Mouse (Mus musculus) heart, embryonic 16.5 days (tissue): ENCODE data around the gene Slc11a1. TPM values are rescaled to one million over a fixed set of nuclear protein-coding genes. Genes with fewer than 3 reads are reported as not detected.
"Not testable (repeated sequence)": the region's sequence is repeated elsewhere in the genome, so short reads cannot be mapped to it uniquely, and the experiment has no call there.

ENCODE experiments used
- ATAC-seq: fragments of 200-750 bp; cut with Nextera tagmentation; replicated peaks from 2 replicates; pipeline ENCODE4 v1.8.0; 2017; ENCODE audit warnings: moderate number of reproducible peaks; ENCODE audit not compliant: insufficient read depth, low FRiP score; ENCODE audit errors: extremely low read depth
- H3K27ac ChIP-seq: fragments of 300-500 bp; sonication (generic); 2 replicates; pipeline ENCODE4 v1.5.1; 2014; ENCODE audit warnings: mild to moderate bottlenecking, low read length, control low read depth, moderate library complexity
- H3K27me3 ChIP-seq: fragments of 300-500 bp; sonication (generic); 2 replicates; pipeline ENCODE4 v1.6.1; 2014; ENCODE audit warnings: low read length, mixed read lengths; ENCODE audit not compliant: control insufficient read depth, insufficient read depth
- H3K36me3 ChIP-seq: fragments of 300-500 bp; sonication (generic); 2 replicates; pipeline ENCODE4 v1.6.1; 2014; ENCODE audit not compliant: control insufficient read depth, insufficient read depth
- H3K4me1 ChIP-seq: fragments of 300-500 bp; sonication (generic); 2 replicates; pipeline ENCODE4 v1.6.1; 2014; ENCODE audit warnings: low read length, mixed read lengths; ENCODE audit not compliant: control insufficient read depth, insufficient read depth
- H3K4me2 ChIP-seq: fragments of 300-500 bp; sonication (generic); 2 replicates; pipeline ENCODE4 v1.6.1; 2014; ENCODE audit warnings: low read depth, mild to moderate bottlenecking, control low read depth, low read length
- H3K4me3 ChIP-seq: fragments of 300-500 bp; sonication (generic); 2 replicates; pipeline ENCODE4 v1.5.1; 2014; ENCODE audit warnings: mild to moderate bottlenecking, control low read depth, low read length
- H3K9ac ChIP-seq: fragments of 300-500 bp; sonication (generic); 2 replicates; pipeline ENCODE4 v1.6.1; 2014; ENCODE audit warnings: low read length, control low read depth
- H3K9me3 ChIP-seq: fragments of 300-500 bp; sonication (generic); replicated peaks from 2 replicates; pipeline ENCODE4 v1.6.1; 2016; ENCODE audit warnings: low read length; ENCODE audit not compliant: control insufficient read depth
- WGBS: fragments of 180-500 bp; shearing (Covaris S2); extraction: QIAGEN DNeasy Blood & Tissue Kit; methylation state at CpG from one replicate; pipeline ENCODE4 v1.1.7; 2014; 5-methylcytosine and 5-hydroxymethylcytosine counted together
- polyA plus RNA-seq: library from polyadenylated mRNA; unstranded; fragments of >200 nt; fragmentation: Nextera tagmentation; extraction: Ambion mirVana; gene quantifications from 2 replicates; pipeline ENCODE4 v1.2.1, GENCODE M21; 2015

Slc11a1 gene
- polyA plus RNA-seq: 3.4 and 4.3 TPM in 2 replicates

- 68% methylated on average over 8 of the region's 8 CpGs for WGBS
- Histone ChIP-seq H3K4me3 (no peak within 1 kb of the TSS), H3K9ac (peak within 1 kb of the TSS; percentile 29; the same call in 1 of the 2 replicates), H3K4me1 (peaks cover 7% of the 10 kb centered on the region), H3K36me3 (no peaks in the 10 kb centered on the region), H3K9me3 (no peaks in the 10 kb centered on the region), H3K4me2 (no peak within 1 kb of the TSS), H3K27ac (no peak within 1 kb of the TSS), H3K27me3 (no peaks in the 10 kb centered on the region)
- no peak for ATAC-seq
Observed at GRCm38 (mm10) chr1:74374980-74375379, at the start of gene Slc11a1. Gene Slc11a1, plus strand, starts transcription at chr1:74375195.

- not testable (repeated sequence) for H3K9ac ChIP-seq, H3K27me3 ChIP-seq, H3K27ac ChIP-seq, H3K4me2 ChIP-seq, H3K9me3 ChIP-seq, H3K36me3 ChIP-seq, ATAC-seq, H3K4me3 ChIP-seq
- H3K4me1 ChIP-seq: peaks cover 30% of the 10 kb centered on the region
- 83% methylated on average over 2 of the region's 2 CpGs for WGBS
Observed at GRCm38 (mm10) chr1:74326916-74327315, 48.1 kb upstream of the Slc11a1 start.

DNA sequence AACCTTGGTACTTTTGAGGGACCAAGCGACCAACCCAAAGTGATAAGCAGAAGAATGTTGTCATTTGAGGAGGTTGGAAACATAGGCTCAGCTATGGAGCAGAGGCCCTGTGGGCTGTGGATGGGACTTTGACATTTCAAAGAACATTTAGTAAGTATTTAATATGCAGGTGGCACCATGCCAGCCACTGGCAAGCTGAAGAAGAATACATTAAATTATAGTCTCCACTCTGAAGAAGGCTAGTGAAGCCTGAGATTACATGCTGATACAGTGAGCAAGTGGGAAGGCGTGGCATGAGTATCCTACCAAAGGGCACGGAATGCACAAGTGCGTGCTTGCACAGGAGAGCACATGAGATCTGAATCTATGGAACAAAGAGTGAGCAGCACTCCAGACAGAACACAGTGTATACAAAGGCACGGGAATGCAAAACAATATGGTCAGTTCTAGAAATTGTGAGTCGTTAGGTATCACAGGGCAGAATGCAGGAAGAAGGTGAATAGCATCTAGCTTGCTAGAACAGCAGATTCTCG lies 45.0 kb upstream of the Slc11a1 start:
- peak overlapping the region; percentile 91 for H3K27ac ChIP-seq
- no peak for ATAC-seq
- H3K9me3 ChIP-seq: no peaks in the 10 kb centered on the region
- H3K4me3 ChIP-seq: no peak overlapping the region
- WGBS: 74% methylated on average over 7 of the region's 7 CpGs
- no peak overlapping the region for H3K9ac ChIP-seq
- no peaks in the 10 kb centered on the region for H3K27me3 ChIP-seq
- no peak overlapping the region for H3K4me2 ChIP-seq
- H3K4me1 ChIP-seq: peaks cover 35% of the 10 kb centered on the region
- peaks cover 9% of the 10 kb centered on the region for H3K36me3 ChIP-seq

DNA sequence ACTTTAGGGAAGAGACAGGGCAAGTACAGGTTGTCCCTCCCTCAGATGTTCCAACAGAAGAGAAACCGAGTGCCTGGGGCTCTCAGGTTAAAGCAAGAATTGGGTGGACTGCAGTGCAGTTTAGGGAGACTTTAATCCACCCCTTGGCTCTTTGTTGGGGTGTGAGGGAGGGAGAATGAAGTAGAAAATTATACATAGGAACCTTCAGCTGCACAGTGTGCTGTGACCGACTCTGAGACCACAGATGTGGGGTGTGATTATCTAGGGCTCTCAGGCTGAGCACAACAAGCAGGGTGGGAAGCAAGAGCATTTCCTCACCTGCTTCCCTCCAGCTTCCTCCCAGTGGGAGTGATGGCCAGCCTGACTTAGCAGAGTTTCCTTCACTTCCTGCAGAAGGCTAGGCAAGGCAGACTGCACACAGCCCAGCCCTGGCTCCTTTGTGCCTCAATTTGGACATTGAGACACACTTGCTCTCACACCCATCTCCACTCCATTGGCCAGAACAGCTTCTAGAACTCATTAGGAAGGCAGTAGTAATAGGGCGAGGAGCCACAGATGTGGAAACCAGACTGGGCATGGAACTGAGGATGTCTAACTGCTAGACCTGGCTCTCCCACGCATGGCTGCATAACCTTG lies 43.8 kb upstream of the Slc11a1 start:
- Histone ChIP-seq H3K4me1 (peaks cover 44% of the 10 kb centered on the region), H3K9me3 (no peaks in the 10 kb centered on the region), H3K27ac (peak overlapping the region; percentile 91), H3K36me3 (peaks cover 9% of the 10 kb centered on the region), H3K9ac (peak overlapping the region; percentile 49), H3K4me3 (no peak overlapping the region), H3K4me2 (no peak overlapping the region), H3K27me3 (no peaks in the 10 kb centered on the region)
- ATAC-seq: no peak
- WGBS: 58% methylated on average over 4 of the region's 4 CpGs

DNA sequence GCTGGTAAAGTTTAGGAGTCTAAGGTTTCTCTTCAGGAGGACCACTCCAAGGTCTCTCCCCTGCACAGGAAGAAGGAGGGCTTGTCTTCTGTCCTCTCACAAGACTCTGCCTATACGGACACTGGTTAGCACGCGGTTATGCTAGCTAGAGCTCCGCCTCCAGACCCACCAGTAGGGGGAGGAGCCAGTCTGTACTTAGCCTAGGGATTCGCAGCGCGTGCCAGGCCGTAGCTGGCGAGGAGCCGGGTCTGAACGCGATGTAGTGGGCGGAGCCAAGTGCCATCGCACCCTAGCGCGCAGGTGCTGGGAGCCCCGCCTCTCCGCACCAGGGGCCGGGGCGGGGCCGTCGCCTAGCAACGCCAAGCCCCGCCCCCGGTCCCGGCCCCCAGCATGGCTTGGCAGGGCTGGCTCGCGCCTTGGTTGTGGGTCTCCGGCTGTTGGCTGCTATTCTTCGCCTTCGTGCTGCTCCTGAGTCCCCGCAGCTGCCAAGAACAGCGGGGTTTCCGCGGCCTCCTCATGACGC lies 42.7 kb upstream of the Slc11a1 start:
- Histone ChIP-seq H3K4me3 (peak overlapping the region; percentile 63), H3K4me1 (peaks cover 51% of the 10 kb centered on the region), H3K36me3 (peaks cover 9% of the 10 kb centered on the region), H3K27me3 (no peaks in the 10 kb centered on the region), H3K27ac (peak overlapping the region; percentile 91), H3K9me3 (no peaks in the 10 kb centered on the region), H3K9ac (peak overlapping the region; percentile 73), H3K4me2 (peak overlapping the region; percentile 79)
- peak; percentile 94 for ATAC-seq
- under 1% methylated on average over 36 of the region's 36 CpGs for WGBS

DNA sequence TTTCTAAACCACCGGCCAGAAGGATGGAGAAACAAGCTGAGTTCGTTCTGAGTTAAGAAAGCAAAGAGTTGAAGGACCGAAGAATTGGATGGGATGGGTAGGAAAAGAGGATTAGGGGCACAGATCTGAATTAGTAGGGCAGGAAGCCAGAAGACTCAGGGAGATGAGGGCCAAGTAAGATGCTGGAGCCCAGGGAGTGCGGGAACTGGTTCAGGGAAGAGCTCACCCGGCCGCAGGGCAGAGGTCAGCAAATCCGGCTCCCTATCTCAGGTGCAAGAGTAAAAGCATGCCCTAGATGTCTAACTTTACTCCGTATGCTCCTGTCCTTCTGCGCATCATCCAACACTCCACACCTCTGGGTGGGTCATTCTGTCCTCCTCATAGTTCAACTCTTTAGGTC lies 42.1 kb upstream of the Slc11a1 start:
- H3K36me3 ChIP-seq: peaks cover 6% of the 10 kb centered on the region; the same call in 1 of the 2 replicates
- H3K4me1 ChIP-seq: peaks cover 56% of the 10 kb centered on the region
- peak overlapping the region; percentile 91 for H3K27ac ChIP-seq
- H3K27me3 ChIP-seq: no peaks in the 10 kb centered on the region
- H3K9me3 ChIP-seq: no peaks in the 10 kb centered on the region
- peak overlapping the region; percentile 73 for H3K9ac ChIP-seq
- ATAC-seq: no peak
- H3K4me3 ChIP-seq: peak overlapping the region; percentile 63
- peak overlapping the region; percentile 79 for H3K4me2 ChIP-seq
- WGBS: 4% methylated on average over 9 of the region's 9 CpGs

DNA sequence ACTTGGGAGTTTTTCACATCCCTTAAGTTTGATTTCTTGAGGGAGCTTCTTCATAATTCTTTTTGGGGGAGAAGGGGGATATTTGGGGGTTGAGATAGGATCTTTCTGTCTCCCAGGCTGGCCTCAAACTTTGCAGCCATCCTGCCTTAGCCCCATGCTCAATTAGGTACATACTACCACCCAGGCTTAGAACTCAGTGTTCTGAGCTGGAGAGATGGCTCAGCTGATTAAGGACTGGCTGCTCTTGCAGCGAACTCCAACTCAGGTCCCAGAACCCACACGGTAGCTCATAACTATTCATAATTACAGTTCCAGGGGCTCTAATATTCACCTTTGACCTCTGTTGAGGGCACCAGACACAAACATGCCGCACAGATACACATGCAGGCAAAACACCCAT lies 40.4 kb upstream of the Slc11a1 start:
- peak overlapping the region; percentile 37 for H3K27ac ChIP-seq
- no peaks in the 10 kb centered on the region for H3K27me3 ChIP-seq
- peak overlapping the region; percentile 26 for H3K4me2 ChIP-seq
- no peak overlapping the region for H3K4me3 ChIP-seq
- H3K9ac ChIP-seq: no peak overlapping the region
- H3K36me3 ChIP-seq: no peaks in the 10 kb centered on the region
- H3K9me3 ChIP-seq: no peaks in the 10 kb centered on the region
- peaks cover 56% of the 10 kb centered on the region for H3K4me1 ChIP-seq
- no peak for ATAC-seq
- 83% methylated on average over 3 of the region's 3 CpGs for WGBS

- no peak overlapping the region for H3K9ac ChIP-seq
- WGBS: 58% methylated on average over 4 of the region's 4 CpGs
- no peaks in the 10 kb centered on the region for H3K36me3 ChIP-seq
- no peaks in the 10 kb centered on the region for H3K27me3 ChIP-seq
- H3K4me2 ChIP-seq: no peak overlapping the region; the same call in 1 of the 2 replicates
- peak overlapping the region; percentile 37; the same call in 1 of the 2 replicates for H3K27ac ChIP-seq
- no peaks in the 10 kb centered on the region for H3K9me3 ChIP-seq
- peaks cover 55% of the 10 kb centered on the region for H3K4me1 ChIP-seq
- H3K4me3 ChIP-seq: no peak overlapping the region
- no peak for ATAC-seq
Observed at GRCm38 (mm10) chr1:74335033-74335432, 40.0 kb upstream of the Slc11a1 start.

GRCm38 (mm10) chr1:74335436-74336170 lies 39.4 kb upstream of the Slc11a1 start:
- no peaks in the 10 kb centered on the region for H3K27me3 ChIP-seq
- H3K27ac ChIP-seq: 0 out of 2 replicates have a peak overlapping the region, but pooled peaks have one; percentile 10
- no peaks in the 10 kb centered on the region for H3K36me3 ChIP-seq
- H3K9me3 ChIP-seq: no peaks in the 10 kb centered on the region
- no peak overlapping the region for H3K9ac ChIP-seq
- ATAC-seq: no peak
- H3K4me3 ChIP-seq: no peak overlapping the region
- H3K4me2 ChIP-seq: no peak overlapping the region
- 62% methylated on average over 6 of the region's 6 CpGs for WGBS
- H3K4me1 ChIP-seq: peaks cover 49% of the 10 kb centered on the region
